Mouse (Mus musculus) E14TG2a.4 (cell line): ENCODE data around the gene Xylb.

Experiments used
- CTCF ChIP-seq: conservative IDR thresholded peaks from 2 replicates; pipeline ENCODE4 v1.5.1; 2014; ENCODE audit warnings: low read length
- POU5F1 ChIP-seq: IDR thresholded peaks from 2 replicates; pipeline ENCODE4 v1.6.1; 2014; ENCODE audit warnings: low read length, borderline replicate concordance

DNA sequence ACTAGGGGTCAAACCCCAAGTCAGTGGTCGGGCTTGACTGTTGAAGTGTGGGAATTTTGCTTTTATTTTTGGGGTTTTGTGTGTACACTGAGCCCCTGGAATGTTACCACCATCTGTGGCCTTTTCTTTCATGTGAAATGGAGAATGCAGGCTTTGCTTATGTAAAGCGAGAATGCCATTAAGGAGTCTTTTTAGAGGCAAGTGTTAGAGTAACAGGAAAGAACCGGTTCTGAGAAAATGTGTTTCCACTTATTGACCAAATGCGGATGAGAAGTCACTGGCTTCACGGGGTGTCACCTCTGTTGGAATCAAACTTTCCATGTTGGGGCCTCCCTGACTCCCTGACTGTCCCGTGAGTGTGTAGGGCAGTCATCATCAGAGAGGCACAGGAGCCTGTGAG is 18.4 kb downstream of the Xylb start:
- TF ChIP-seq CTCF = no peak
- no peak for TF ChIP-seq POU5F1
